ENCODE assay signal across 8 mouse cellular contexts in genomic region chr4:122995404-122996220, GRCm38 (mm10). TPM values are rescaled to one million over a fixed set of nuclear protein-coding genes. Genes with fewer than 3 reads are reported as not detected.
DNase-seq lines count a peak whose midpoint lies in the region; ATAC-seq and TF ChIP-seq lines count a peak whose summit lies in the region.

TSS of gene Mycl (plus strand) at chr4:122995652.

- TF ChIP-seq CTCF in lung, postnatal 0 days (IDR thresholded peaks at IDR 0.05): peak; percentile 93

- TF ChIP-seq EP300 in lung, postnatal 0 days (IDR thresholded peaks at IDR 0.05): no peak

- 1% methylated on average over 65 of the region's 69 CpGs for WGBS in hindbrain, embryonic 13.5 days
- WGBS in lung, postnatal 0 days: under 1% methylated on average over 62 of the region's 69 CpGs

- H3K4me1 ChIP-seq in hindbrain, embryonic 13.5 days (replicated peaks): peaks cover 47% of the 10 kb centered on the region
- H3K4me1 ChIP-seq in lung, postnatal 0 days (ENCODE audit: insufficient read depth, low read depth, low read length): peaks cover 6% of the 10 kb centered on the region; the same call in 1 of the 2 replicates

- ATAC-seq in hindbrain, embryonic 13.5 days (ENCODE audit: low FRiP score): peak; percentile 81
- peak; percentile 80 for ATAC-seq in lung, postnatal 0 days

- H3K4me3 ChIP-seq in hindbrain, embryonic 13.5 days: peak within 1 kb of the TSS; percentile 87
- H3K4me3 ChIP-seq in lung, postnatal 0 days (ENCODE audit: low read depth, low read length): peak within 1 kb of the TSS; percentile 70

- H3K27ac ChIP-seq in hindbrain, embryonic 13.5 days: peak within 1 kb of the TSS; percentile 94
- H3K27ac ChIP-seq in lung, postnatal 0 days (ENCODE audit: low read length): no peak within 1 kb of the TSS

- peak within 1 kb of the TSS; percentile 83 for H3K4me2 ChIP-seq in hindbrain, embryonic 13.5 days
- H3K4me2 ChIP-seq in lung, postnatal 0 days (replicated peaks; ENCODE audit: low read depth, low read length): peak within 1 kb of the TSS; percentile 100

- H3K9ac ChIP-seq in hindbrain, embryonic 13.5 days: peak within 1 kb of the TSS; percentile 93
- peak within 1 kb of the TSS; percentile 23 for H3K9ac ChIP-seq in lung, postnatal 0 days (replicated peaks; ENCODE audit: low read depth)

- DNase-seq in R1 (ENCODE audit: low read depth, low spot score): peak; percentile 94
- DNase-seq in cerebellum, postnatal 25 days: peak; percentile 92 to 95
- peak; percentile 84 to 86 for DNase-seq in frontal cortex, postnatal 25 days (ENCODE audit: low spot score in 2 of 2)
- DNase-seq in layer of hippocampus, postnatal 14 days (ENCODE audit: low spot score in 2 of 2): peak; percentile 89 to 90
- peak; percentile 75 for DNase-seq in lung, postnatal 0 days (ENCODE audit: low spot score)
- peak; percentile 70 for DNase-seq in ovary, postnatal 10 days (ENCODE audit: low spot score)
- DNase-seq in thymus, postnatal 10 days (ENCODE audit: low spot score in 2 of 2): peak; percentile 77 to 91

- peaks cover 5% of the 10 kb centered on the region for H3K36me3 ChIP-seq in hindbrain, embryonic 13.5 days
- no peaks in the 10 kb centered on the region for H3K36me3 ChIP-seq in lung, postnatal 0 days (ENCODE audit: insufficient read depth, low read length)

- no peaks in the 10 kb centered on the region for H3K27me3 ChIP-seq in hindbrain, embryonic 13.5 days
- H3K27me3 ChIP-seq in lung, postnatal 0 days (replicated peaks; ENCODE audit: insufficient read depth, low read length): peaks cover 3% of the 10 kb centered on the region; the same call in 1 of the 2 replicates

- H3K9me3 ChIP-seq in hindbrain, embryonic 13.5 days: 0 out of 2 replicates have a peak, but pooled peaks cover 3% of the 10 kb centered on the region
- H3K9me3 ChIP-seq in lung, postnatal 0 days (ENCODE audit: low read length): no peaks in the 10 kb centered on the region

RNA-seq across cellular contexts. Expression of gene Mycl, which starts in this region (rescaled TPM):
- polyA plus RNA-seq in hindbrain, embryonic 13.5 days (2015; fragmentation: Nextera tagmentation; extraction: Ambion mirVana): 75.9 and 77.3 TPM in 2 replicates
- 10 to 100 TPM; 41.7 to 47.2 TPM for total RNA-seq in layer of hippocampus, postnatal 14 days (2021)
- polyA plus RNA-seq in lung, postnatal 0 days (2015; fragmentation: Nextera tagmentation; extraction: Ambion mirVana): 6.0 and 8.1 TPM in 2 replicates
